Mouse (Mus musculus) embryonic facial prominence, embryonic 10.5 days (tissue): ENCODE measurements around the gene Lenep. TPM values are rescaled to one million over a fixed set of nuclear protein-coding genes. Genes with fewer than 3 reads are reported as not detected.

ENCODE experiments used
- DNase-seq: peaks from one replicate; pipeline ENCODE4 v3.0.0-alpha.2; 2017; ENCODE audit warnings: low spot score
- H3K27ac ChIP-seq: fragments of 300-500 bp; sonication (generic); replicated peaks from 2 replicates; pipeline ENCODE4 v1.5.1; 2016; ENCODE audit warnings: mild to moderate bottlenecking
- H3K27me3 ChIP-seq: fragments of 300-500 bp; sonication (generic); replicated peaks from 2 replicates; pipeline ENCODE4 v1.6.1; 2016; ENCODE audit warnings: low read depth, mild to moderate bottlenecking; ENCODE audit not compliant: poor library complexity, severe bottlenecking
- H3K36me3 ChIP-seq: fragments of 300-500 bp; sonication (generic); replicated peaks from 2 replicates; pipeline ENCODE4 v1.6.1; 2016; ENCODE audit warnings: mild to moderate bottlenecking, moderate library complexity
- H3K4me1 ChIP-seq: fragments of 300-500 bp; sonication (generic); 2 replicates; pipeline ENCODE4 v1.6.1; 2016
- H3K4me3 ChIP-seq: fragments of 300-500 bp; sonication (generic); 2 replicates; pipeline ENCODE4 v1.5.1; 2016; ENCODE audit warnings: mild to moderate bottlenecking, moderate library complexity
- H3K9me3 ChIP-seq: fragments of 300-500 bp; sonication (generic); 2 replicates; pipeline ENCODE4 v1.6.1; 2016; ENCODE audit warnings: mild to moderate bottlenecking
- whole genome bisulfite sequencing: fragments of 180-500 bp; shearing (Covaris S2); methylation state at CpG from one replicate; pipeline ENCODE4 v1.1.7; 2016; 5-methylcytosine and 5-hydroxymethylcytosine counted together
- polyA plus RNA-seq: library from polyadenylated mRNA; unstranded; fragments of >200 nt; fragmentation: Nextera tagmentation; extraction: Ambion mirVana; gene quantifications from 2 replicates; pipeline ENCODE4 v1.2.1, GENCODE M21; 2016

Gene Lenep
- polyA plus RNA-seq, 1 experiment from 2014 or later: not detected

- peaks cover 51% of the 10 kb centered on the region for H3K4me1 ChIP-seq
- peaks cover 8% of the 10 kb centered on the region for H3K36me3 ChIP-seq
- H3K4me3 ChIP-seq: no peak overlapping the region
- H3K9me3 ChIP-seq: no peaks in the 10 kb centered on the region
- H3K27ac ChIP-seq: no peak overlapping the region
- H3K27me3 ChIP-seq: peaks cover 83% of the 10 kb centered on the region
- WGBS: 46% methylated on average over 5 of the region's 5 CpGs
- DNase-seq: no peak
These were observed 51.3 kb downstream of the Lenep start for GRCm38 (mm10) chr3:89351271-89351670.

Other genes with a start within 250 kb of the Lenep start
- 3.5 and 3.6 TPM in 2 replicates for gene Hcn3, start 242.6 kb downstream of the Lenep start, polyA plus RNA-seq
- gene Clk2, start 238.0 kb downstream of the Lenep start, polyA plus RNA-seq: 33.6 and 36.2 TPM in 2 replicates
- gene Scamp3, start 225.3 kb downstream of the Lenep start, polyA plus RNA-seq: 108 and 117 TPM in 2 replicates
- gene Fam189b, start 219.7 kb downstream of the Lenep start, polyA plus RNA-seq: 29.0 and 30.8 TPM in 2 replicates
- gene Gba, start 199.9 kb downstream of the Lenep start, polyA plus RNA-seq: 33.8 and 33.9 TPM in 2 replicates
- 42.0 and 43.3 TPM in 2 replicates for gene Thbs3, start 187.6 kb downstream of the Lenep start, polyA plus RNA-seq
- gene Mtx1, start 175.7 kb downstream of the Lenep start, polyA plus RNA-seq: 248 and 258 TPM in 2 replicates
- 0.15 and 0.81 TPM in 2 replicates for gene Muc1, start 173.7 kb downstream of the Lenep start, polyA plus RNA-seq
- gene Krtcap2, start 156.8 kb downstream of the Lenep start, polyA plus RNA-seq: 244 and 262 TPM in 2 replicates
- gene Trim46, start 156.5 kb downstream of the Lenep start, polyA plus RNA-seq: 4.0 and 4.7 TPM in 2 replicates
- 74.1 and 84.1 TPM in 2 replicates for gene Dpm3, start 143.4 kb downstream of the Lenep start, polyA plus RNA-seq
- gene Slc50a1, start 132.2 kb downstream of the Lenep start, polyA plus RNA-seq: 27.2 and 34.2 TPM in 2 replicates
- 26.7 and 27.2 TPM in 2 replicates for gene Efna1, start 121.7 kb downstream of the Lenep start, polyA plus RNA-seq
- gene Efna3, start 79.8 kb downstream of the Lenep start, polyA plus RNA-seq: 4.5 and 6.8 TPM in 2 replicates
- gene Efna4, start 64.8 kb downstream of the Lenep start, polyA plus RNA-seq: 37.3 and 40.8 TPM in 2 replicates
- gene Adam15, start 52.8 kb downstream of the Lenep start, polyA plus RNA-seq: 30.5 and 34.2 TPM in 2 replicates
- 0.09 and 0.15 TPM in 2 replicates for gene Dcst2, start 40.8 kb downstream of the Lenep start, polyA plus RNA-seq
- 0.20 and 0.47 TPM in 2 replicates for gene Dcst1, start 37.5 kb downstream of the Lenep start, polyA plus RNA-seq
- gene Zbtb7b, start 8.0 kb downstream of the Lenep start, polyA plus RNA-seq: 0.98 and 1.2 TPM in 2 replicates
- gene Flad1, start 9.1 kb upstream of the Lenep start, polyA plus RNA-seq: 25.3 and 28.2 TPM in 2 replicates
- 786 and 805 TPM in 2 replicates for gene Cks1b, start 15.6 kb upstream of the Lenep start, polyA plus RNA-seq
- gene Shc1, start 15.7 kb upstream of the Lenep start, polyA plus RNA-seq: 82.0 and 82.1 TPM in 2 replicates
- 47.4 and 48.9 TPM in 2 replicates for gene Pygo2, start 27.4 kb upstream of the Lenep start, polyA plus RNA-seq
- gene Pbxip1, start 33.9 kb upstream of the Lenep start, polyA plus RNA-seq: 17.5 and 20.1 TPM in 2 replicates
- gene Pmvk, start 51.7 kb upstream of the Lenep start, polyA plus RNA-seq: 66.4 and 67.6 TPM in 2 replicates
- gene Kcnn3, start 117.4 kb upstream of the Lenep start, polyA plus RNA-seq: 0.62 and 0.88 TPM in 2 replicates